Mouse (Mus musculus) brain, embryonic 14.5 days (tissue): Measurements from ENCODE around the gene Tet1.

Experiments
- CTCF ChIP-seq: fragments of 200-500 bp; IDR thresholded peaks from 2 replicates; pipeline ENCODE4 v1.5.1; 2012; ENCODE audit warnings: inconsistent platforms, mild to moderate bottlenecking, moderate library complexity, borderline replicate concordance; ENCODE audit not compliant: insufficient read depth, insufficient read length; ENCODE audit errors: extremely low read depth
- POLR2A ChIP-seq: fragments of 200-500 bp; IDR thresholded peaks from 2 replicates; pipeline ENCODE4 v1.6.1; 2012; ENCODE audit warnings: mild to moderate bottlenecking, inconsistent platforms, borderline replicate concordance; ENCODE audit not compliant: poor library complexity, insufficient read depth, insufficient read length, severe bottlenecking; ENCODE audit errors: extremely low read depth

- TF ChIP-seq CTCF = no peak
- no peak for TF ChIP-seq POLR2A
Observed at GRCm38 (mm10) chr10:62892549-62893232, 16.1 kb downstream of the Tet1 start.
